Mouse (Mus musculus): ENCODE results near the gene Rgs13. TPM values are rescaled to one million over a fixed set of nuclear protein-coding genes. Genes with fewer than 3 reads are reported as not detected.

Gene Rgs13
- polyA plus RNA-seq (2014; fragmentation: Nextera tagmentation; extraction: Ambion mirVana): not detected in 2 replicates

- Histone ChIP-seq H3K4me1 (ENCODE audit: insufficient read depth) (no peaks in the 10 kb centered on the region), H3K9ac (no peak within 1 kb of the TSS), H3K4me3 (ENCODE audit: low read depth, low read length) (no peak within 1 kb of the TSS), H3K27me3 (ENCODE audit: insufficient read depth, low read length) (no peaks in the 10 kb centered on the region), H3K36me3 (ENCODE audit: insufficient read depth) (no peaks in the 10 kb centered on the region), H3K9me3 (ENCODE audit: low read depth, low read length) (no peaks in the 10 kb centered on the region), H3K27ac (ENCODE audit: low read depth) (no peak within 1 kb of the TSS), H3K4me2 (no peak within 1 kb of the TSS)
- DNase-seq: no peak
- no peak for ATAC-seq (ENCODE audit: insufficient read depth)
- no peak for TF ChIP-seq CTCF (IDR thresholded peaks at IDR 0.05; ENCODE audit: low read depth)
- WGBS: 71% methylated on average over 5 of the region's 5 CpGs
Measured at GRCm38 (mm10) chr1:144177166-144177565, at the start of gene Rgs13. Gene Rgs13, minus strand, starts transcription at chr1:144177372.

DNA sequence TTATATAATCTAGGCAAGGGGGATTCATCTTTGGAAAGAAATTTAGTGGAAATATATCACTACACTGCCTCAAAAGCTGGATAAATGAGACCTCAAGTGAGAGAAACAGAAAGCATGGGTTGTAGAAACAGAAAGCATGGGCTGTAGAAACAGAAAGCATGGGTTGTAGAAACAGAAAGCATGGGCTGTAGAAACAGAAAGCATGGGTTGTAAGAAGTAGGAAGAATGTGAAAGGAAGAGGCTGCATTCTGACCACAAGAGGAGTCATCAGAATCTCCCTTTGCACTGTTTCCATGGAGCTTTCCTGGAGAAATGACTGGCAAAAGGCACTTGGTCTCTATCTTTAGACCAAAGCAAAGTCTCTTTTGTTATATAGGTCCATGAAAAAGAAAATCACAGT lies 38.1 kb upstream of the Rgs13 start:
- Histone ChIP-seq H3K36me3 (ENCODE audit: insufficient read depth) (no peaks in the 10 kb centered on the region), H3K4me2 (no peak overlapping the region), H3K27me3 (ENCODE audit: insufficient read depth, low read length) (no peaks in the 10 kb centered on the region), H3K27ac (ENCODE audit: low read depth) (no peak overlapping the region), H3K9me3 (ENCODE audit: low read depth, low read length) (no peaks in the 10 kb centered on the region), H3K9ac (no peak overlapping the region), H3K4me3 (ENCODE audit: low read depth, low read length) (no peak overlapping the region), H3K4me1 (ENCODE audit: insufficient read depth) (no peaks in the 10 kb centered on the region)
- DNase-seq: no peak
- no peak for TF ChIP-seq CTCF (IDR thresholded peaks at IDR 0.05; ENCODE audit: low read depth)
- no peak for ATAC-seq (ENCODE audit: insufficient read depth)

GRCm38 (mm10) chr1:144210912-144211311 lies 33.7 kb upstream of the Rgs13 start:
- Histone ChIP-seq H3K4me3 (ENCODE audit: low read depth, low read length) (no peak overlapping the region), H3K4me2 (no peak overlapping the region), H3K27ac (ENCODE audit: low read depth) (no peak overlapping the region), H3K9me3 (ENCODE audit: low read depth, low read length) (no peaks in the 10 kb centered on the region), H3K36me3 (ENCODE audit: insufficient read depth) (no peaks in the 10 kb centered on the region), H3K9ac (no peak overlapping the region), H3K27me3 (ENCODE audit: insufficient read depth, low read length) (no peaks in the 10 kb centered on the region), H3K4me1 (ENCODE audit: insufficient read depth) (no peaks in the 10 kb centered on the region)
- ATAC-seq (ENCODE audit: insufficient read depth) (no peak), DNase-seq (no peak)
- 52% methylated on average over 3 of the region's 3 CpGs for WGBS
- TF ChIP-seq CTCF (IDR thresholded peaks at IDR 0.05; ENCODE audit: low read depth): no peak

DNA sequence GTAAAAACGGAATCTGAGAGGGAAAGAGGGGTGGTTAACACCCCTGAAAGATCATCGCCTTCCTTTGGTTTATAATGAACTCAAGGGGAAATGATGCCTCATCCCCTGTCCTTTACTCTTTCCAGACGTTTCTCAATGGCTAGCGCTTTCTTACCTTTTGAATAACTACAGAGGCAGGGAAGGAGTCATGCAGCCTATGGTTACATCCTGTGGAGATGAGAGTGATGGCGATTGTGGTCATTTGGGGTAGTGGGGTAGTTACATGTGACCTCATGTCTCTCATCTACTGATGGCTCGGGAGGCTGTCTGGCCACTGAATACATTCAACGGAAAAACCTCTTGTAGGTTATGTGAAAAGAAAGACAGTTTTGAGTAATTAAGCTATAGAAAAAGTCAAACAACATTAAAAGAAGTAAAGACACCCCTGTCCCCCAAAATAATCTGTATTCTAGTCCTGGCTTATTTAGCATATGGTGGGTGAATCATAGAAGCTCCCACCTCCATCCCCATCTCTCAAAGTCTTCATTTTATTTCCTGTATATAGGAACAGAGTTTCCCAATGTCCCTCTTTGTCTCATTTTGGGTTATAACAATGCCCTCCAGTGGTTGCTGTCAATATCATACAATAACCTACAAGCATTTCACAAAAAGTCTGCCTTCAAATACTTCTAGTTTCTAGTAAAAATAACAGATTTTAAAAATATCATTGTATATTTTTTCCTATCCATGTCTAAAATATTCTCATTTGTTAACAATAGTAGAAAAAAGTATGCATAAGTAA lies 29.3 kb upstream of the Rgs13 start:
- no peak for ATAC-seq (ENCODE audit: insufficient read depth)
- Histone ChIP-seq H3K4me3 (ENCODE audit: low read depth, low read length) (no peak overlapping the region), H3K36me3 (ENCODE audit: insufficient read depth) (no peaks in the 10 kb centered on the region), H3K9me3 (ENCODE audit: low read depth, low read length) (no peaks in the 10 kb centered on the region), H3K4me2 (no peak overlapping the region), H3K4me1 (ENCODE audit: insufficient read depth) (no peaks in the 10 kb centered on the region), H3K9ac (no peak overlapping the region), H3K27ac (ENCODE audit: low read depth) (no peak overlapping the region), H3K27me3 (ENCODE audit: insufficient read depth, low read length) (no peaks in the 10 kb centered on the region)
- 68% methylated on average over 7 of the region's 7 CpGs for WGBS
- no peak for TF ChIP-seq CTCF (IDR thresholded peaks at IDR 0.05; ENCODE audit: low read depth)
- no peak for DNase-seq

GRCm38 (mm10) chr1:144204766-144205165 lies 27.6 kb upstream of the Rgs13 start:
- Histone ChIP-seq H3K4me2 (no peak overlapping the region), H3K4me1 (ENCODE audit: insufficient read depth) (no peaks in the 10 kb centered on the region), H3K9me3 (ENCODE audit: low read depth, low read length) (no peaks in the 10 kb centered on the region), H3K27me3 (ENCODE audit: insufficient read depth, low read length) (no peaks in the 10 kb centered on the region), H3K4me3 (ENCODE audit: low read depth, low read length) (no peak overlapping the region), H3K9ac (no peak overlapping the region), H3K36me3 (ENCODE audit: insufficient read depth) (no peaks in the 10 kb centered on the region), H3K27ac (ENCODE audit: low read depth) (no peak overlapping the region)
- WGBS: 79% methylated on average over 2 of the region's 2 CpGs
- no peak for DNase-seq
- TF ChIP-seq CTCF (IDR thresholded peaks at IDR 0.05; ENCODE audit: low read depth): no peak
- ATAC-seq (ENCODE audit: insufficient read depth): no peak

GRCm38 (mm10) chr1:144202939-144203338 lies 25.8 kb upstream of the Rgs13 start:
- WGBS: 77% methylated on average over 4 of the region's 4 CpGs
- TF ChIP-seq CTCF (IDR thresholded peaks at IDR 0.05; ENCODE audit: low read depth): no peak
- no peak for ATAC-seq (ENCODE audit: insufficient read depth)

GRCm38 (mm10) chr1:144200496-144200895 lies 23.3 kb upstream of the Rgs13 start:
- H3K9ac ChIP-seq: no peak overlapping the region
- no peaks in the 10 kb centered on the region for H3K4me1 ChIP-seq (ENCODE audit: insufficient read depth)
- TF ChIP-seq CTCF (IDR thresholded peaks at IDR 0.05; ENCODE audit: low read depth): no peak
- H3K4me2 ChIP-seq: no peak overlapping the region
- H3K27me3 ChIP-seq (ENCODE audit: insufficient read depth, low read length): no peaks in the 10 kb centered on the region
- no peaks in the 10 kb centered on the region for H3K9me3 ChIP-seq (ENCODE audit: low read depth, low read length)
- DNase-seq (no peak), ATAC-seq (ENCODE audit: insufficient read depth) (no peak)
- no peak overlapping the region for H3K4me3 ChIP-seq (ENCODE audit: low read depth, low read length)
- no peak overlapping the region for H3K27ac ChIP-seq (ENCODE audit: low read depth)
- no peaks in the 10 kb centered on the region for H3K36me3 ChIP-seq (ENCODE audit: insufficient read depth)
- WGBS: 55% methylated on average over 2 of the region's 2 CpGs

More at GRCm38 (mm10) chr1:144202939-144203338, 25.8 kb upstream of the Rgs13 start:
- H3K4me2 ChIP-seq: no peak overlapping the region
- no peaks in the 10 kb centered on the region for H3K9me3 ChIP-seq (ENCODE audit: low read depth, low read length)
- no peak overlapping the region for H3K4me3 ChIP-seq (ENCODE audit: low read depth, low read length)
- H3K4me1 ChIP-seq (ENCODE audit: insufficient read depth): no peaks in the 10 kb centered on the region
- H3K9ac ChIP-seq: no peak overlapping the region
- H3K27me3 ChIP-seq (ENCODE audit: insufficient read depth, low read length): no peaks in the 10 kb centered on the region
- no peaks in the 10 kb centered on the region for H3K36me3 ChIP-seq (ENCODE audit: insufficient read depth)
- H3K27ac ChIP-seq (ENCODE audit: low read depth): no peak overlapping the region
- DNase-seq: no peak

All from lung, embryonic 14.5 days (tissue).